ENCODE assay signal across 8 mouse cellular contexts in the genomic region with DNA sequence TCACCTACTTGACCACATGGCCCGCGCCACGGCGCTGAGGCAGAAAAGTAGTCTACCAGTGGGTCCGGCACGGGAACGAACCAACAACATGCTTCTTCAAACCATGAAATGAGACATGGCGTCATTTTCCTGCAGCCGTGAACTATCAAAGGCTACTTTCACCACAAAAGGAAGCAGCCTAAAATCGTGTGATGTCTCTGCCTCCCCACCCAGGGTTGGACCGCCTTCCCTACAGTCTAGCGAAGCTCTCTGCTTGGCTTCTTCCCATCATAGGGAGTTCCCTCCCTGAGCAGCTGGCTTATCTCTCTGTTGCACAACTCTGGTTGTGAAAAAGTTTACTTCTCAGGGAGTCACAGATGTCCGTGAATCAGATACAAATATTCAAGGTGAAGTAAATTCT.
DNase-seq lines count a peak whose midpoint lies in the region; ATAC-seq lines count a peak whose summit lies in the region.

No protein-coding gene starts in this region.

- no peak overlapping the region for H3K4me3 ChIP-seq in forebrain, embryonic 15.5 days
- H3K4me3 ChIP-seq in neural tube, embryonic 15.5 days (replicated peaks): no peak overlapping the region

- H3K4me1 ChIP-seq in forebrain, embryonic 15.5 days: peaks cover 12% of the 10 kb centered on the region
- peaks cover 15% of the 10 kb centered on the region for H3K4me1 ChIP-seq in neural tube, embryonic 15.5 days

- ATAC-seq in forebrain, embryonic 15.5 days (replicated peaks): no peak
- no peak for ATAC-seq in neural tube, embryonic 15.5 days (ENCODE audit: low FRiP score)

- no peaks in the 10 kb centered on the region for H3K27me3 ChIP-seq in forebrain, embryonic 15.5 days
- no peaks in the 10 kb centered on the region for H3K27me3 ChIP-seq in neural tube, embryonic 15.5 days (replicated peaks)

- no peak overlapping the region for H3K9ac ChIP-seq in forebrain, embryonic 15.5 days (replicated peaks)
- H3K9ac ChIP-seq in neural tube, embryonic 15.5 days (replicated peaks): no peak overlapping the region

- H3K36me3 ChIP-seq in forebrain, embryonic 15.5 days: no peaks in the 10 kb centered on the region
- H3K36me3 ChIP-seq in neural tube, embryonic 15.5 days: no peaks in the 10 kb centered on the region

- WGBS in forebrain, embryonic 15.5 days: 95% methylated on average over 13 of the region's 13 CpGs
- 95% methylated on average over 13 of the region's 13 CpGs for WGBS in neural tube, embryonic 15.5 days

- intact Hi-C loops in heart, postnatal 25 days (cut with DNase I): no loop called here

- H3K9me3 ChIP-seq in forebrain, embryonic 15.5 days: no peaks in the 10 kb centered on the region
- H3K9me3 ChIP-seq in neural tube, embryonic 15.5 days (replicated peaks): no peaks in the 10 kb centered on the region

- no peak overlapping the region for H3K4me2 ChIP-seq in forebrain, embryonic 15.5 days (replicated peaks)
- no peak overlapping the region for H3K4me2 ChIP-seq in neural tube, embryonic 15.5 days

- peak; percentile 74 for DNase-seq in 416B (ENCODE audit: low read depth)
- DNase-seq in CD8-positive naive resting alpha-beta T cell, adult 2 months (ENCODE audit: low read depth in 2 of 2, low spot score in 2 of 2): peak; percentile 35 to 46
- DNase-seq in heart, postnatal 25 days (ENCODE audit: low spot score): peak; percentile 43
- DNase-seq in lung, postnatal 10 days: peak; percentile 46
- DNase-seq in right cerebral cortex, adult 18-20 months: no peak
- DNase-seq in retina, postnatal 1 day: no peak

- no peak overlapping the region for H3K27ac ChIP-seq in forebrain, embryonic 15.5 days (replicated peaks)
- no peak overlapping the region for H3K27ac ChIP-seq in neural tube, embryonic 15.5 days (replicated peaks)

Comparison
In these comparisons a context has a peak if more than half of its experiments do, and no peak if none do; other contexts are left out.
1. DNase-seq: peak in 416B (single experiment), CD8-positive naive resting alpha-beta T cell, adult 2 months (2 of 2), heart, postnatal 25 days (single experiment) and lung, postnatal 10 days (single experiment); none in right cerebral cortex, adult 18-20 months (single experiment) and retina, postnatal 1 day (single experiment).